Comparison of ENCODE assay signal across 16 mouse cellular contexts in genomic region chr1:111286385-111286784, GRCm38 (mm10).
DNase-seq lines count a peak whose midpoint lies in the region; ATAC-seq lines count a peak whose summit lies in the region.
"Had no signal": no experiment of that assay in that cellular context is flagged by ENCODE, and none has a peak within 500 bp of the region (broad histone marks: within the 10 kb centered on the region; RNA-seq: fewer than 3 reads in every experiment).

No protein-coding gene starts in this region.

- H3K9me3 ChIP-seq in embryonic facial prominence, embryonic 14.5 days (ENCODE audit: control insufficient read depth, low read length): no peaks in the 10 kb centered on the region
- H3K9me3 ChIP-seq in embryonic facial prominence, embryonic 10.5 days: no peaks in the 10 kb centered on the region
- no peaks in the 10 kb centered on the region for H3K9me3 ChIP-seq in hindbrain, embryonic 15.5 days
- H3K9me3 ChIP-seq in intestine, embryonic 15.5 days: no peaks in the 10 kb centered on the region
- H3K9me3 ChIP-seq: midbrain, embryonic 13.5 days had no signal

- DNase-seq in embryonic facial prominence, embryonic 14.5 days (ENCODE audit: low spot score): peak; percentile 58
- DNase-seq in embryonic facial prominence, embryonic 10.5 days (ENCODE audit: low spot score): no peak
- peak; percentile 7 for DNase-seq in left cerebral cortex, postnatal 4 days
- no peak for DNase-seq in left cerebral cortex, postnatal 10 days (ENCODE audit: extremely low spot score in 1 of 2, low spot score in 2 of 2)
- peak; percentile 89 for DNase-seq in Muller cell, postnatal 12 days (ENCODE audit: inconsistent ontology term)
- no peak for DNase-seq in embryo, embryonic 11 days
- DNase-seq: cerebellum, adult 8-10 months; heart, postnatal 14 days; kidney, postnatal 36 days; layer of hippocampus, postnatal 36 days; lung, postnatal 4 days; thymus, postnatal 4 days had no signal

- H3K9ac ChIP-seq in embryonic facial prominence, embryonic 14.5 days (ENCODE audit: low read depth, low read length): no peak overlapping the region
- H3K9ac ChIP-seq in hindbrain, embryonic 15.5 days: no peak overlapping the region
- H3K9ac ChIP-seq in intestine, embryonic 15.5 days: no peak overlapping the region
- H3K9ac ChIP-seq: midbrain, embryonic 13.5 days had no signal

- no peak overlapping the region for H3K4me2 ChIP-seq in embryonic facial prominence, embryonic 14.5 days (ENCODE audit: low read depth, low read length)
- no peak overlapping the region for H3K4me2 ChIP-seq in hindbrain, embryonic 15.5 days
- no peak overlapping the region for H3K4me2 ChIP-seq in intestine, embryonic 15.5 days (replicated peaks)
- H3K4me2 ChIP-seq: midbrain, embryonic 13.5 days had no signal

- no peaks in the 10 kb centered on the region for H3K27me3 ChIP-seq in embryonic facial prominence, embryonic 14.5 days (replicated peaks; ENCODE audit: control insufficient read depth, insufficient read depth, low read length)
- no peaks in the 10 kb centered on the region for H3K27me3 ChIP-seq in embryonic facial prominence, embryonic 10.5 days (replicated peaks; ENCODE audit: low read depth, poor library complexity, severe bottlenecking)
- H3K27me3 ChIP-seq in hindbrain, embryonic 15.5 days: no peaks in the 10 kb centered on the region
- H3K27me3 ChIP-seq in intestine, embryonic 15.5 days (replicated peaks): no peaks in the 10 kb centered on the region
- H3K27me3 ChIP-seq: midbrain, embryonic 13.5 days had no signal

- WGBS in embryonic facial prominence, embryonic 14.5 days: 46% methylated on average over 4 of the region's 4 CpGs
- WGBS in embryonic facial prominence, embryonic 10.5 days: 84% methylated on average over 4 of the region's 4 CpGs
- WGBS in hindbrain, embryonic 15.5 days: 61% methylated on average over 4 of the region's 4 CpGs
- WGBS in intestine, embryonic 15.5 days: 69% methylated on average over 4 of the region's 4 CpGs

- intact Hi-C loops in left cerebral cortex, postnatal 4 days (cut with DNase I): no loop called here
- intact Hi-C loops in left cerebral cortex, postnatal 10 days (cut with DNase I): no loop called here

- no peak overlapping the region for H3K27ac ChIP-seq in embryonic facial prominence, embryonic 14.5 days (replicated peaks; ENCODE audit: low read depth, low read length)
- H3K27ac ChIP-seq in embryonic facial prominence, embryonic 10.5 days (replicated peaks): no peak overlapping the region
- no peak overlapping the region for H3K27ac ChIP-seq in hindbrain, embryonic 15.5 days (replicated peaks)
- H3K27ac ChIP-seq in intestine, embryonic 15.5 days: no peak overlapping the region
- H3K27ac ChIP-seq: midbrain, embryonic 13.5 days had no signal

- ATAC-seq in embryonic facial prominence, embryonic 14.5 days (ENCODE audit: low read depth): no peak
- peak; percentile 61; the same call in 1 of the 2 replicates for ATAC-seq in hindbrain, embryonic 15.5 days (ENCODE audit: low FRiP score, low read depth)
- ATAC-seq in intestine, embryonic 15.5 days: no peak
- ATAC-seq: intestine, postnatal 0 days; midbrain, embryonic 13.5 days had no signal

- H3K4me1 ChIP-seq in embryonic facial prominence, embryonic 14.5 days (ENCODE audit: control insufficient read depth, insufficient read depth, low read length): no peaks in the 10 kb centered on the region
- H3K4me1 ChIP-seq in embryonic facial prominence, embryonic 10.5 days: no peaks in the 10 kb centered on the region
- H3K4me1 ChIP-seq in hindbrain, embryonic 15.5 days (replicated peaks): no peaks in the 10 kb centered on the region
- no peaks in the 10 kb centered on the region for H3K4me1 ChIP-seq in intestine, embryonic 15.5 days (replicated peaks)
- H3K4me1 ChIP-seq: midbrain, embryonic 13.5 days had no signal

- H3K36me3 ChIP-seq in embryonic facial prominence, embryonic 14.5 days (ENCODE audit: control insufficient read depth, insufficient read depth, low read length): no peaks in the 10 kb centered on the region
- H3K36me3 ChIP-seq in embryonic facial prominence, embryonic 10.5 days (replicated peaks): no peaks in the 10 kb centered on the region
- H3K36me3 ChIP-seq in hindbrain, embryonic 15.5 days: no peaks in the 10 kb centered on the region
- no peaks in the 10 kb centered on the region for H3K36me3 ChIP-seq in intestine, embryonic 15.5 days
- H3K36me3 ChIP-seq: midbrain, embryonic 13.5 days had no signal

- H3K4me3 ChIP-seq in embryonic facial prominence, embryonic 14.5 days (ENCODE audit: low read depth, low read length): no peak overlapping the region
- no peak overlapping the region for H3K4me3 ChIP-seq in embryonic facial prominence, embryonic 10.5 days
- H3K4me3 ChIP-seq in hindbrain, embryonic 15.5 days: no peak overlapping the region
- H3K4me3 ChIP-seq in intestine, embryonic 15.5 days (replicated peaks): no peak overlapping the region
- H3K4me3 ChIP-seq: midbrain, embryonic 13.5 days had no signal

Comparison
In these comparisons a context has a peak if more than half of its experiments do, and no peak if none do; other contexts are left out.
1. DNase-seq: peak in embryonic facial prominence, embryonic 14.5 days (single experiment), left cerebral cortex, postnatal 4 days (single experiment) and Muller cell, postnatal 12 days (single experiment); none in embryonic facial prominence, embryonic 10.5 days (single experiment), left cerebral cortex, postnatal 10 days (0 of 2) and embryo, embryonic 11 days (single experiment).